Mouse (Mus musculus) cerebellum, adult 2 months (tissue): ENCODE data around the gene Tmc5.

Source experiments
- CTCF ChIP-seq: fragments of 200-500 bp; IDR thresholded peaks from 2 replicates; pipeline ENCODE4 v1.5.1; 2011; ENCODE audit warnings: low read depth, mild to moderate bottlenecking, control low read depth, low read length, moderate library complexity, borderline replicate concordance; ENCODE audit not compliant: insufficient read depth
- POLR2A ChIP-seq: fragments of 200-500 bp; IDR thresholded peaks from 2 replicates; pipeline ENCODE4 v1.6.1; 2011; ENCODE audit warnings: low read length, control low read depth, borderline replicate concordance; ENCODE audit not compliant: insufficient read depth

DNA sequence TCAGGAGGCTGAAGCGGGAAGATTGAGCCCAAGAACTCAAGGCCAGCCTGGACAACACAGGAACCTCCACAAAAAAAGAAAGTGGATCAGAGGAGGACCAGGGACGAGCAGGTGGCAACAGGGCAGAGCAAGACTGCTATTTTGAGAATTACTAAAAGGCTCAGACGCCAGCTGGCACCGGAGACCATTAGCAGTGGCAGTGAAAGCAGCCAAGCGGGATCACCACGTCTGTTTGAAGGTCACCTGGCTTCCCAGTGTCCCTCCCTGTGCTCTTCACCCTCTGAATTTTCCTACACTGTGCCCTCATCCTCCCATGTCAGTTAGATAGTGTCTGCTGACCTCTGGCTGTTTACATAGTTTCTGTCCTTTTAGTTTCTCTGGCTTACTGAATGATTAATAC, 11.2 kb upstream of the Tmc5 start:
- TF ChIP-seq POLR2A (no peak), CTCF (no peak)
